Mouse (Mus musculus) inflammation-experienced regulatory T-cells, adult 16 weeks (primary cell): ENCODE measurements around the gene Gm17416. TPM values are rescaled to one million over a fixed set of nuclear protein-coding genes. Genes with fewer than 3 reads are reported as not detected.

Experiments used
- polyA plus RNA-seq: library from polyadenylated mRNA; unstranded; fragments of 100-300 nt; shearing (Covaris generic); gene quantifications from one replicate; pipeline ENCODE4 v1.2.1, GENCODE M21; 2017

Gene Gm17416
- polyA plus RNA-seq, result not detected

DNA sequence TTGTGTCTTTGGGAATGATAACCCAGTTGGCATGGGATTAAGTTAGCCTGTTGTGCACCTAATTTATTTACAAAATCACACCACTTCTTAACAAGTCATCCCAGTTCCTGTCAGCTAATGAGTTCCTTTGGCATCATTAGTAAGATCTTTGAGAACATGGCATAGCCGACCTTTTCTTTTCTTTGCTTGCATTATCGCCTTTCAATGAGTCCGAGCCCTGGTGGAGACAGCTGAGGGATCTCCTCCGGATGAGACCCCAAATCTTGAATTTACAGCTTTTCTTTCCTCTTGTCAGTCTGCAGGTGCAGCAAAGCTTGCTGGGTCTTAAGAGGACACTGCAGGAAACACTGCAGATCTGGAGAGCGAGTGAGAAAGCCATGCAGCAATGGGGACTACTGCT is at the start of gene Gm17416:
Gene Gm17416, plus strand, starts transcription at position 301 of the 400 bp plus-strand sequence.

DNA sequence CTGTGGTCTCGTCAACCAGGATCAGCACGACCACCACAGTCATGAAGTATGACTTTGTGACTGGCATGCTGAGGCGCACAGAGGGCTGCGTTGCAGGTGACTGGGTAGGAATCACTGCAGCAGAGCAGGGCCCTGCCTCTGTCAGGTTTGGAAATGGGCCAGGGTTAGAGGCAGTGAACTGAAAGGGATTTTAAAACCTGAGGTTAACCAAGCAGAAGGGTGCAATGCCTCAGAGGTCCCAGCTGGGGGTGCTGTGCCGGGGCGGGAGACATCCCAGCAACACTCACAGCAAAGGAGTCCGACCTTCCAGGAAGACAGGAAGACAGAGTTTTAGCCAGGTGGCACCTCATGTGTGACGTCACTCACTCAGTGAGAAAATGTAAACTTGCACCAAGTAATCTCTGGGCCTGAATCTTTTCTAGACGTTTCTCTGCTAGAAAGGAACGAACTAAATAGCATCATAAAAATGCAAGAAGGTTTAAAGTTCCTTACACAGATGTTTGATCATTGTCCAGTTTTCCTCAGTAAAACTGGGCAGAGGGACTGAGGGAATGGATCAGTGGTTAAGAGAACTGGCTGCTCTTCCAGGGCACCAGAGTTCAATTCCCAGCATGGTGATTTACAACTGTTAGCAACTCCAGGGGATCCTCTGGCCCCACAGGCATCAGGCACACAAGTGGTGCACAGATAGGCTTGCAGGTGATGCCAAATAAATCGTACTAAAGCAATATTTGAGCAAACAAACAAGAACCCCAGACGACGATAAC is 29.0 kb upstream of the Gm17416 start, which contains the start of gene Defb29:
Gene Defb29, minus strand, starts transcription at position 155 of the 767 bp plus-strand sequence.

GRCm38 (mm10) chr2:152572114-152572794 is 3.1 kb downstream of the Gm17416 start, which contains the start of gene Defb21:
Gene Defb21 (plus strand): TSS chr2:152572744.

DNA sequence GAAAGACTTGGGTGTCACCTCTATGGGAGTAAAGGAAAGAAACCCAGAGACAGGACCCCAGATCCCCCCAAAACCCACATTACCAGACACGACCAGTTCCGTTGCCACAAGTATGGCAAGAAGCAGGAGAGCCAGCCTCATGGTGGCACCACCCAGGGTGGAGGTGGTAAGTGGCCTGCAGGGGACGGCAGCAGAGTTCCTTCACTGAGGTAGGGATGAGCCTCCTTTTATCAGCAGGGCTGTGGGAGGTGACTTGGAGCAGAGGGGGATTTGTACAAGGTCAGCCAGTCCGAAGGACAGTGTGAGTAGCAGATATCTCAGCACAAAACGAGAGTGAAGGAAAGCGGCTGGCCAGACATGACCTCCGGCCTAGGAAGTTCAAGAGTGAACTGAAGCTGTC is 11.0 kb downstream of the Gm17416 start, which contains the start of gene Defb19:
Gene Defb19, minus strand, starts transcription at position 206 of the 400 bp plus-strand sequence.

GRCm38 (mm10) chr2:152599299-152599698 is 30.2 kb downstream of the Gm17416 start, which contains the start of gene Defb45:
Gene Defb45 (minus strand): TSS chr2:152599399.

DNA sequence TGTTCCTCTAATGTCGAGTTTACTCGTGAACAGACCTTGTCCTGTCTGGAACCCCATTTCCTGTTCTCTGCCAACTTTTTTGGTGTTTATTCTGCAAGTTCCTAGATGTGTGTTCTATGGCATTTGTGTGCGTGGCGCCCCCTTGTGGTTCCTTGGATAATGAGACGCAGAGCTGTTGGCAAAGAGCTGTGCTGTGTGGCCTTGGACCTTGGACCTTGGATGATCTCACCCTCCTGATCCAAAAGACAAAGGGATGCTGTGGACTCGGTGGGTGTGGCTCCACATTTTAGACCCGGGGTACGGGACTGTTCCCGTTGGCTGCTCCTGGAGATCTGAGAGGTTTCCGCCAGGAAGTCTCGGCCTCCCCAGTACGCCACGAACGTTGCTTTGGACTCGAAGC is 34.9 kb downstream of the Gm17416 start, which contains the start of gene Defb36:
Gene Defb36, plus strand, starts transcription at position 271 of the 400 bp plus-strand sequence.

Other genes starting within 250 kb of the Gm17416 start
- gene Rbck1, start 236.7 kb upstream of the Gm17416 start, polyA plus RNA-seq, result 400 TPM
- 4.5 TPM for gene Trib3, start 225.3 kb upstream of the Gm17416 start, polyA plus RNA-seq
- not detected for gene Nrsn2, start 192.7 kb upstream of the Gm17416 start, polyA plus RNA-seq
- gene Sox12, start 171.3 kb upstream of the Gm17416 start, polyA plus RNA-seq, result 0.11 TPM
- gene Zcchc3, start 154.3 kb upstream of the Gm17416 start, polyA plus RNA-seq, result 1.7 TPM
- gene 6820408C15Rik, start 153.8 kb upstream of the Gm17416 start, polyA plus RNA-seq, result not detected
- gene Defb23, start 104.7 kb upstream of the Gm17416 start, polyA plus RNA-seq, result not detected
- not detected for gene Defb20, start 92.3 kb upstream of the Gm17416 start, polyA plus RNA-seq
- gene Defb22, start 79.2 kb upstream of the Gm17416 start, polyA plus RNA-seq, result not detected
- gene Defb26, start 57.6 kb upstream of the Gm17416 start, polyA plus RNA-seq, result not detected
- gene Defb28, start 51.1 kb upstream of the Gm17416 start, polyA plus RNA-seq, result not detected
- not detected for gene Defb29, start 29.2 kb upstream of the Gm17416 start, polyA plus RNA-seq
- not detected for gene Defb21, start 3.4 kb downstream of the Gm17416 start, polyA plus RNA-seq
- not detected for gene Defb19, start 11.0 kb downstream of the Gm17416 start, polyA plus RNA-seq
- gene Defb45, start 30.1 kb downstream of the Gm17416 start, polyA plus RNA-seq, result not detected
- gene Defb36, start 35.0 kb downstream of the Gm17416 start, polyA plus RNA-seq, result not detected
- not detected for gene Defb25, start 53.7 kb downstream of the Gm17416 start, polyA plus RNA-seq
- gene Rem1, start 57.6 kb downstream of the Gm17416 start, polyA plus RNA-seq, result not detected
- 69.2 TPM for gene H13, start 100.1 kb downstream of the Gm17416 start, polyA plus RNA-seq
- gene Mcts2, start 117.7 kb downstream of the Gm17416 start, polyA plus RNA-seq, result 3.0 TPM
- gene Id1, start 166.9 kb downstream of the Gm17416 start, polyA plus RNA-seq, result not detected
- gene Cox4i2, start 184.8 kb downstream of the Gm17416 start, polyA plus RNA-seq, result 0.41 TPM